Mouse (Mus musculus) liver, adult 2 months (tissue): ENCODE results near the gene Smad3. TPM values are rescaled to one million over a fixed set of nuclear protein-coding genes. Genes with fewer than 3 reads are reported as not detected.
A peak's percentile ranks its signal among the peaks of the same experiment; 100 is the strongest.

Experiments
- DNase-seq: peaks from one replicate; pipeline ENCODE4 v3.0.0-alpha.2; 2011; ENCODE audit warnings: low read depth, low spot score; ENCODE audit errors: extremely low read depth
- H3K27ac ChIP-seq: fragments of 200-500 bp; replicated peaks from 2 replicates; pipeline ENCODE4 v1.5.1; 2012; ENCODE audit warnings: low read depth, mild to moderate bottlenecking, control low read depth, inconsistent platforms, low read length; ENCODE audit not compliant: insufficient read depth
- H3K27me3 ChIP-seq: fragments of 200-500 bp; 2 replicates; pipeline ENCODE4 v1.6.1; 2012; ENCODE audit warnings: mild to moderate bottlenecking, moderate library complexity, low read length, inconsistent platforms; ENCODE audit not compliant: control insufficient read depth, insufficient read depth
- H3K36me3 ChIP-seq: fragments of 200-500 bp; 2 replicates; pipeline ENCODE4 v1.6.1; 2012; ENCODE audit warnings: low read length, inconsistent platforms; ENCODE audit not compliant: control insufficient read depth, insufficient read depth
- H3K4me1 ChIP-seq: fragments of 200-500 bp; 2 replicates; pipeline ENCODE4 v1.6.1; 2011; ENCODE audit warnings: low read length; ENCODE audit not compliant: control insufficient read depth, insufficient read depth
- H3K4me3 ChIP-seq: fragments of 200-500 bp; 2 replicates; pipeline ENCODE4 v1.5.1; 2011; ENCODE audit warnings: low read depth, mild to moderate bottlenecking, control low read depth, low read length, moderate library complexity; ENCODE audit not compliant: insufficient read depth
- H3K79me2 ChIP-seq: fragments of 200-500 bp; 2 replicates; pipeline ENCODE4 v1.6.1; 2012; ENCODE audit warnings: inconsistent platforms, mild to moderate bottlenecking, low read length, moderate library complexity; ENCODE audit not compliant: control insufficient read depth, insufficient read depth
- H3K9ac ChIP-seq: fragments of 200-500 bp; 2 replicates; pipeline ENCODE4 v1.6.1; 2012; ENCODE audit warnings: low read depth, mild to moderate bottlenecking, control low read depth, inconsistent platforms, low read length
- CTCF ChIP-seq: fragments of 200-500 bp; IDR thresholded peaks from 2 replicates; pipeline ENCODE4 v1.5.1; 2011; ENCODE audit warnings: low read depth, low read length, control low read depth
- POLR2A ChIP-seq: fragments of 200-500 bp; IDR thresholded peaks from 2 replicates; pipeline ENCODE4 v1.6.1; 2011; ENCODE audit warnings: low read length, control low read depth; ENCODE audit not compliant: insufficient read depth; ENCODE audit errors: extremely low read depth
- WGBS: fragments of 180-500 bp; shearing (Covaris S2); methylation state at CpG from one replicate; pipeline ENCODE4 v1.1.7; 2018; 5-methylcytosine and 5-hydroxymethylcytosine counted together
- polyA plus RNA-seq: library from polyadenylated mRNA; depleted of rRNA; stranded (reverse); fragments of >200 nt; gene quantifications from 2 replicates; pipeline ENCODE4 v1.2.3, GENCODE M21; 2012; rRNA removed
- total RNA-seq: library from RNA; depleted of rRNA; stranded (reverse); fragments of >200 nt; gene quantifications from 2 replicates; pipeline ENCODE4 v1.2.3, GENCODE M21; 2014; rRNA removed

Gene Smad3
- total RNA-seq (5.7 and 8.1 TPM in 2 replicates), polyA plus RNA-seq (7.8 and 8.9 TPM in 2 replicates)

- peaks cover 28% of the 10 kb centered on the region for H3K4me1 ChIP-seq
- under 1% methylated on average over 42 of the region's 59 CpGs for WGBS
- no peaks in the 10 kb centered on the region for H3K27me3 ChIP-seq
These were observed at the start of gene Smad3 for GRCm38 (mm10) chr9:63757865-63758440. Gene Smad3 (minus strand): TSS chr9:63757994.

GRCm38 (mm10) chr9:63804847-63805246, 47.1 kb upstream of the Smad3 start:
- no peaks in the 10 kb centered on the region for H3K4me1 ChIP-seq
- no peak overlapping the region for H3K27ac ChIP-seq
- WGBS: 86% methylated on average over 3 of the region's 3 CpGs
- no peaks in the 10 kb centered on the region for H3K27me3 ChIP-seq
- TF ChIP-seq POLR2A (no peak), CTCF (no peak)
- no peak overlapping the region for H3K4me3 ChIP-seq
- no peaks in the 10 kb centered on the region for H3K79me2 ChIP-seq
- no peak for DNase-seq
- no peak overlapping the region for H3K9ac ChIP-seq
- no peaks in the 10 kb centered on the region for H3K36me3 ChIP-seq

More at GRCm38 (mm10) chr9:63757865-63758440, at the start of gene Smad3:
- TF ChIP-seq CTCF (no peak; the same call in 1 of the 2 replicates), POLR2A (peak; percentile 69)
- peak; percentile 96 for DNase-seq
- peak within 1 kb of the TSS; percentile 75 for H3K4me3 ChIP-seq
- no peaks in the 10 kb centered on the region for H3K36me3 ChIP-seq
- H3K79me2 ChIP-seq: peaks cover 14% of the 10 kb centered on the region; the same call in 1 of the 2 replicates
- H3K27ac ChIP-seq: peak within 1 kb of the TSS; percentile 89
- H3K9ac ChIP-seq: peak within 1 kb of the TSS; percentile 81

DNA sequence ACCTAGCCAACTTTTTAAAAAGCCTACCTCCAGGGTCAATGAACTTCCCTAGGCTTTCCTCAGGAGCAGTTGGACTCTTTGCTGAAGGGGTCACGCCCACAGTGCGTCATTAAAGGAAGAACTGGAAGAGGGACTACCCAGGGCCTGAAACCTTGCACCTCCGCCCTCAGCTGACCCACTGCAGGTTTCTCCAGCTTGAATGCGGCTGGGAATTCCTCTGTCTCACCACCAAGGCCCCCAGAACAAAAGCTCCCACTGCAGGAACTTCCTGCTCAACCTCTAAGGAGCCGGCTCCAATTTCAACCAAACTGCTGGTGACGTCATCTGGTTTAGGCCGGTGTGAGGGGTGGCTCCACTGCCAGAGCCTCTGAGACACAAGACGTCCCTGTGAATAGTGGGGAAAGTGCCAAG, 45.4 kb upstream of the Smad3 start:
- DNase-seq: no peak

GRCm38 (mm10) chr9:63802504-63802903, 44.7 kb upstream of the Smad3 start:
- H3K27ac ChIP-seq: no peak overlapping the region
- no peak for DNase-seq
- no peak for TF ChIP-seq CTCF
- no peak for TF ChIP-seq POLR2A
- no peaks in the 10 kb centered on the region for H3K79me2 ChIP-seq
- 93% methylated on average over 7 of the region's 7 CpGs for WGBS
- no peak overlapping the region for H3K9ac ChIP-seq
- H3K4me1 ChIP-seq: no peaks in the 10 kb centered on the region
- no peaks in the 10 kb centered on the region for H3K36me3 ChIP-seq
- no peaks in the 10 kb centered on the region for H3K27me3 ChIP-seq
- H3K4me3 ChIP-seq: no peak overlapping the region

More for the DNA sequence above, 45.4 kb upstream of the Smad3 start:
- H3K9ac ChIP-seq: no peak overlapping the region
- no peaks in the 10 kb centered on the region for H3K27me3 ChIP-seq
- TF ChIP-seq POLR2A (no peak), CTCF (no peak)
- H3K36me3 ChIP-seq: no peaks in the 10 kb centered on the region
- no peaks in the 10 kb centered on the region for H3K79me2 ChIP-seq
- 45% methylated on average over 8 of the region's 8 CpGs for WGBS
- H3K4me3 ChIP-seq: no peak overlapping the region
- no peak overlapping the region for H3K27ac ChIP-seq
- H3K4me1 ChIP-seq: no peaks in the 10 kb centered on the region

DNA sequence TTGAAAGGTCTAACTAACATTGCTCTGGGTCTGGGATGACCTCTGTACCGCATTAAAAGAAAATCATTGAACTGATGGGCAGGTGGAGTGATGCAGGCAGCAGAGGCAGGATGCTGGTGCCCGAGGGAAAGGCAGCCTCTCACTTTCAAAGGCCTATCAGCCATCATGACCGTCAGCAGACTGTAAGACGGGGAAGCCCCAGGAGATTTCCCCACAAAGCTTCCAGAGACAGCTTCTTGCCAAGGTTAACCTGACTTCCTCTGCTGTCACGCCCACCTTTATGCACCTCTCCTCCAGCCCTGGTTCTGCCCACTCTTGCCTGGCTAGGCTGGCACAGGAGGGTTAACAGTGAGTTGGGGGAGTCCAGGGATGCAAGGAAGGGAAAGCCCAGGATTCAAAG, 44.3 kb upstream of the Smad3 start:
- Histone ChIP-seq H3K27ac (no peak overlapping the region), H3K9ac (no peak overlapping the region), H3K4me1 (no peaks in the 10 kb centered on the region), H3K4me3 (no peak overlapping the region), H3K79me2 (no peaks in the 10 kb centered on the region), H3K27me3 (no peaks in the 10 kb centered on the region), H3K36me3 (no peaks in the 10 kb centered on the region)
- WGBS: 70% methylated on average over 5 of the region's 5 CpGs
- DNase-seq: no peak
- TF ChIP-seq CTCF: no peak
- no peak for TF ChIP-seq POLR2A

GRCm38 (mm10) chr9:63796429-63796828, 38.6 kb upstream of the Smad3 start:
- Histone ChIP-seq H3K4me1 (no peaks in the 10 kb centered on the region; the same call in 1 of the 2 replicates), H3K36me3 (no peaks in the 10 kb centered on the region), H3K9ac (no peak overlapping the region), H3K27me3 (no peaks in the 10 kb centered on the region), H3K79me2 (no peaks in the 10 kb centered on the region), H3K4me3 (no peak overlapping the region), H3K27ac (no peak overlapping the region)
- TF ChIP-seq CTCF: no peak
- no peak for TF ChIP-seq POLR2A
- no peak for DNase-seq
- WGBS: 84% methylated on average over 3 of the region's 3 CpGs
